Mouse (Mus musculus): ENCODE measurements around the gene Ern1. TPM values are rescaled to one million over a fixed set of nuclear protein-coding genes. Genes with fewer than 3 reads are reported as not detected.

The Ern1 gene
- polyA plus RNA-seq, 1 experiment from 2014 or later, result 7.5 TPM

- no peak overlapping the region for H3K27ac ChIP-seq
- no peak overlapping the region for H3K4me2 ChIP-seq
- no peak for ATAC-seq (ENCODE audit: insufficient read depth, low FRiP score, low read depth)
- 0 out of 2 replicates have a peak, but pooled peaks cover 4% of the 10 kb centered on the region for H3K4me1 ChIP-seq
- H3K27me3 ChIP-seq (replicated peaks), result no peaks in the 10 kb centered on the region
- 37% methylated on average over 4 of the region's 4 CpGs for WGBS
- H3K4me3 ChIP-seq (replicated peaks), result no peak overlapping the region
- H3K9ac ChIP-seq, result no peak overlapping the region
- no peaks in the 10 kb centered on the region for H3K9me3 ChIP-seq
- H3K36me3 ChIP-seq, result no peaks in the 10 kb centered on the region
Measured at GRCm38 (mm10) chr11:106518391-106518790, 30.7 kb upstream of the Ern1 start.

GRCm38 (mm10) chr11:106515079-106515745 lies 27.6 kb upstream of the Ern1 start:
- Histone ChIP-seq H3K4me2 (no peak overlapping the region), H3K9me3 (no peaks in the 10 kb centered on the region), H3K27ac (no peak overlapping the region), H3K4me3 (replicated peaks) (no peak overlapping the region), H3K9ac (no peak overlapping the region), H3K27me3 (replicated peaks) (no peaks in the 10 kb centered on the region), H3K36me3 (peaks cover 5% of the 10 kb centered on the region), H3K4me1 (0 out of 2 replicates have a peak, but pooled peaks cover 4% of the 10 kb centered on the region)
- peak; percentile 44; the same call in 1 of the 2 replicates for ATAC-seq (ENCODE audit: insufficient read depth, low FRiP score, low read depth)
- 59% methylated on average over 16 of the region's 16 CpGs for WGBS

- Histone ChIP-seq H3K4me2 (no peak overlapping the region), H3K4me3 (replicated peaks) (no peak overlapping the region), H3K27ac (no peak overlapping the region), H3K4me1 (0 out of 2 replicates have a peak, but pooled peaks cover 4% of the 10 kb centered on the region), H3K9ac (no peak overlapping the region), H3K36me3 (peaks cover 5% of the 10 kb centered on the region), H3K9me3 (no peaks in the 10 kb centered on the region), H3K27me3 (replicated peaks) (no peaks in the 10 kb centered on the region)
- ATAC-seq (ENCODE audit: insufficient read depth, low FRiP score, low read depth), result no peak; the same call in 1 of the 2 replicates
- 39% methylated on average over 5 of the region's 5 CpGs for WGBS
Measured at GRCm38 (mm10) chr11:106514446-106514845, 26.8 kb upstream of the Ern1 start.

GRCm38 (mm10) chr11:106513166-106513565 lies 25.5 kb upstream of the Ern1 start:
- ATAC-seq (ENCODE audit: insufficient read depth, low FRiP score, low read depth), result no peak
- Histone ChIP-seq H3K36me3 (peaks cover 12% of the 10 kb centered on the region), H3K9ac (no peak overlapping the region), H3K4me3 (replicated peaks) (no peak overlapping the region), H3K27ac (no peak overlapping the region), H3K4me2 (no peak overlapping the region), H3K9me3 (no peaks in the 10 kb centered on the region), H3K4me1 (0 out of 2 replicates have a peak, but pooled peaks cover 4% of the 10 kb centered on the region), H3K27me3 (replicated peaks) (no peaks in the 10 kb centered on the region)
- WGBS, result 56% methylated on average over 2 of the region's 2 CpGs

- peaks cover 12% of the 10 kb centered on the region for H3K36me3 ChIP-seq
- no peak overlapping the region for H3K27ac ChIP-seq
- no peak overlapping the region for H3K4me2 ChIP-seq
- H3K9me3 ChIP-seq, result no peaks in the 10 kb centered on the region
- 0 out of 2 replicates have a peak, but pooled peaks cover 4% of the 10 kb centered on the region for H3K4me1 ChIP-seq
- H3K27me3 ChIP-seq (replicated peaks), result no peaks in the 10 kb centered on the region
- ATAC-seq (ENCODE audit: insufficient read depth, low FRiP score, low read depth), result no peak
- H3K4me3 ChIP-seq (replicated peaks), result no peak overlapping the region
- WGBS, result 93% methylated on average over 7 of the region's 7 CpGs
- no peak overlapping the region for H3K9ac ChIP-seq
Measured at GRCm38 (mm10) chr11:106512006-106512390, 24.3 kb upstream of the Ern1 start.

- Histone ChIP-seq H3K9me3 (no peaks in the 10 kb centered on the region), H3K9ac (no peak overlapping the region), H3K4me1 (0 out of 2 replicates have a peak, but pooled peaks cover 4% of the 10 kb centered on the region), H3K36me3 (peaks cover 12% of the 10 kb centered on the region), H3K4me3 (replicated peaks) (no peak overlapping the region), H3K4me2 (no peak overlapping the region), H3K27ac (no peak overlapping the region), H3K27me3 (replicated peaks) (no peaks in the 10 kb centered on the region)
- 86% methylated on average over 14 of the region's 14 CpGs for WGBS
- ATAC-seq (ENCODE audit: insufficient read depth, low FRiP score, low read depth), result no peak
Measured at GRCm38 (mm10) chr11:106511236-106512005, 23.8 kb upstream of the Ern1 start.

GRCm38 (mm10) chr11:106507638-106508037 lies 20.0 kb upstream of the Ern1 start:
- H3K4me3 ChIP-seq (replicated peaks), result no peak overlapping the region
- H3K36me3 ChIP-seq, result peaks cover 12% of the 10 kb centered on the region
- 79% methylated on average over 7 of the region's 7 CpGs for WGBS
- no peak overlapping the region for H3K27ac ChIP-seq
- H3K27me3 ChIP-seq (replicated peaks), result no peaks in the 10 kb centered on the region
- H3K9ac ChIP-seq, result no peak overlapping the region
- H3K4me1 ChIP-seq, result no peaks in the 10 kb centered on the region
- H3K9me3 ChIP-seq, result no peaks in the 10 kb centered on the region
- H3K4me2 ChIP-seq, result no peak overlapping the region
- no peak for ATAC-seq (ENCODE audit: insufficient read depth, low FRiP score, low read depth)

- ATAC-seq (ENCODE audit: insufficient read depth, low FRiP score, low read depth), result no peak
- Histone ChIP-seq H3K9me3 (no peaks in the 10 kb centered on the region), H3K27ac (no peak overlapping the region), H3K4me2 (no peak overlapping the region), H3K27me3 (replicated peaks) (no peaks in the 10 kb centered on the region), H3K4me3 (replicated peaks) (no peak overlapping the region), H3K9ac (no peak overlapping the region), H3K36me3 (peaks cover 10% of the 10 kb centered on the region), H3K4me1 (no peaks in the 10 kb centered on the region)
- WGBS, result 92% methylated on average over 6 of the region's 6 CpGs
Measured at GRCm38 (mm10) chr11:106506211-106506610, 18.6 kb upstream of the Ern1 start.

GRCm38 (mm10) chr11:106504129-106504528 lies 16.5 kb upstream of the Ern1 start:
- no peaks in the 10 kb centered on the region for H3K27me3 ChIP-seq (replicated peaks)
- no peak overlapping the region for H3K4me2 ChIP-seq
- no peaks in the 10 kb centered on the region for H3K9me3 ChIP-seq
- H3K4me1 ChIP-seq, result no peaks in the 10 kb centered on the region
- H3K4me3 ChIP-seq (replicated peaks), result no peak overlapping the region
- no peak overlapping the region for H3K9ac ChIP-seq
- H3K27ac ChIP-seq, result no peak overlapping the region
- ATAC-seq (ENCODE audit: insufficient read depth, low FRiP score, low read depth), result no peak
- H3K36me3 ChIP-seq, result peaks cover 5% of the 10 kb centered on the region

GRCm38 (mm10) chr11:106503425-106503717 lies 15.7 kb upstream of the Ern1 start:
- H3K9ac ChIP-seq, result no peak overlapping the region
- 0 out of 2 replicates have a peak overlapping the region, but pooled peaks have one; percentile 97 for H3K27ac ChIP-seq
- H3K9me3 ChIP-seq, result no peaks in the 10 kb centered on the region
- H3K4me2 ChIP-seq, result no peak overlapping the region
- no peak overlapping the region for H3K4me3 ChIP-seq (replicated peaks)
- ATAC-seq (ENCODE audit: insufficient read depth, low FRiP score, low read depth), result no peak
- H3K27me3 ChIP-seq (replicated peaks), result no peaks in the 10 kb centered on the region
- no peaks in the 10 kb centered on the region for H3K4me1 ChIP-seq
- WGBS, result 59% methylated on average over 4 of the region's 4 CpGs
- H3K36me3 ChIP-seq, result no peaks in the 10 kb centered on the region

- Histone ChIP-seq H3K9me3 (no peaks in the 10 kb centered on the region), H3K4me3 (replicated peaks) (no peak overlapping the region), H3K27me3 (replicated peaks) (no peaks in the 10 kb centered on the region), H3K4me1 (no peaks in the 10 kb centered on the region), H3K27ac (peak overlapping the region; percentile 97; the same call in 1 of the 2 replicates), H3K9ac (no peak overlapping the region), H3K4me2 (no peak overlapping the region), H3K36me3 (no peaks in the 10 kb centered on the region)
- no peak for ATAC-seq (ENCODE audit: insufficient read depth, low FRiP score, low read depth)
- WGBS, result 56% methylated on average over 13 of the region's 13 CpGs
Measured at GRCm38 (mm10) chr11:106502631-106503424, 15.2 kb upstream of the Ern1 start.

- Histone ChIP-seq H3K9ac (no peak overlapping the region), H3K4me3 (replicated peaks) (no peak overlapping the region; the same call in 1 of the 2 replicates), H3K27ac (peak overlapping the region; percentile 97)
Measured at GRCm38 (mm10) chr11:106502159-106502505, 14.5 kb upstream of the Ern1 start.

More at GRCm38 (mm10) chr11:106502159-106502505, 14.5 kb upstream of the Ern1 start:
- H3K4me2 ChIP-seq, result no peak overlapping the region; the same call in 1 of the 2 replicates
- no peak for ATAC-seq (ENCODE audit: insufficient read depth, low FRiP score, low read depth)
- no peaks in the 10 kb centered on the region for H3K36me3 ChIP-seq
- no peaks in the 10 kb centered on the region for H3K27me3 ChIP-seq (replicated peaks)
- H3K4me1 ChIP-seq, result no peaks in the 10 kb centered on the region
- no peaks in the 10 kb centered on the region for H3K9me3 ChIP-seq
